Mouse (Mus musculus) CD8-positive naive resting alpha-beta T cell, adult 2 months (primary cell): ENCODE measurements around the gene Dexi.

ENCODE experiments used
- DNase-seq, 2 experiments: peaks; one replicate each; pipeline ENCODE4 v3.0.0; 2022; ENCODE audit warnings: low read depth in 2 of 2, low spot score in 2 of 2

The Dexi gene

DNA sequence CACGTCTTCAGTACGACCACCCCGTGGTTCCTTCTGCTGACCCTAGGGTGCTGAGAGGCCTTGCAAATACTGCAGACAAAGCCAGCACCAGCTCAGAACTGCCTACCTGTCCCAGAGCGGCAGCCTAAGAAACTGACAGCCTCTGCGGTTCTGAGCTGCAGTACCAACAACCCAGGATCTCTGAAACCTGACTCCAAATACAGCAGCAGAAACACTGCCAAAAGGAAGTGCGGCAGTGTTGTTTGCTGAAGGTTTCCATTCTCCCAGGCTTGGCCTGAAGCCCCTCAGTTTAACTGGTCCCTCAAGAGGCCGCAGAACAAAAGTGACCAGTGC, 1.3 kb downstream of the Dexi start:
- peak in 1 of 2 experiments; percentile 6 for DNase-seq

- DNase-seq: no peak
Observed at GRCm38 (mm10) chr16:10540763-10541597, 1.9 kb downstream of the Dexi start.

- no peak for DNase-seq
Observed at GRCm38 (mm10) chr16:10536961-10537360, 5.9 kb downstream of the Dexi start.

DNA sequence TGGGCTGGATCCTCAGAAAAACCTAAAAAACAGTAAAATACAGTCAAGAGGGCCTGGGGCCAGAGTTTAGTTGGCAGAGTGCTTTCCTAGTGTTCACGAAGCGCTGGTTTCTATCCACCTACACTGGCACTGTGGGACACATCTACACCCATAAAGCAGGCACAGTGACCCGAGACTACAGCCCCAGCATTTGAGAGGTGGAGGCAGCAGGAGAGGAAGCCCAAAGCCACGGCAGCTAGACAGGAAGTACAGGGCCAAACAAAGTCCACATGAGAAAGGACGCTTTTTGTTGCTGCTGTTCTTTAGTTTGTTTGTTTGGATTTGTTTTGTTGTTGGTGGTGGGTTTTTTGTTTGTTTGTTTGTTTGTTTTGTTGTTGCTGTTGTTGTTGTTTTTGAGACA, 6.5 kb downstream of the Dexi start:
- DNase-seq: no peak

GRCm38 (mm10) chr16:10534567-10534966, 8.3 kb downstream of the Dexi start:
- no peak for DNase-seq

DNA sequence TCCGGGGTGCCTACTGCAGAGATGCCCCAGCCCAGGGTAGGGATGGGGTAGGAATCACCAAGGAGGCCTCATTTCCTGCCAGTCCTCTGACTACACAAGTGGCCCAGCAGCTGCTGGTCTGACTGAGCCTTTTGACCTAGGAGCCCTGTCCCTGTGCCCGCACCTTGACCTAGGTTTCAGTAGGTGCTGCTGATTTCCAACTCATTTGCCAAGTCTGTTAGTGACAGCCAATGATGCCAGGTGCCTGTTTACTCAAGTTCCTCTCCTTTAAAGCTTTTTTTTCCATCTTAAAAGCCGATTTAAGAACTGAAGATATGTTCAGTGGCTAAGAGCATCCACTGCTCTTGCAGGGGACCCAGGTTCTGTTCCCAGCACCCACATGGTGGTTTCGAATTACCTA, 9.1 kb downstream of the Dexi start:
- no peak for DNase-seq

DNA sequence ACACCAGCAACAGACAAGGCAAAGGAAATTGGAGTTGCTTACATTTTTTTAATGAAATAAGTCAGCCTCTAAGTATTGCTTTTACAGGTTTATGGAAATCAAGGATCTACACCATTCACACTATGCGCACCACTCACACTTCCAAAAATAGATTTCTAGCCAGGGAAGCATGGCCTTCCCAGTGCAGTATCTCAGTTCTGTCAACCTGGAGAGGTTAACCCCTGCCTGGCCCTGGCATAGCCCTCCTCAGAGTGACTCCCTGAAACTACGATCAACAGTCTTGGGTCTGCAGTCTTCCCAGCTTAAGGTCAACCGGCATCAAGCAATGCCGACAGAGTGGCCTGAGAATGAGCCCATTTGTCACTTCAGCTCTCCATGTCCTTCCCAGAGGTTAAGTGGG, 12.7 kb downstream of the Dexi start:
- DNase-seq: no peak

GRCm38 (mm10) chr16:10528382-10528781, 14.5 kb downstream of the Dexi start:
- DNase-seq: no peak

- DNase-seq: no peak
Observed at GRCm38 (mm10) chr16:10527046-10527644, 15.7 kb downstream of the Dexi start.

GRCm38 (mm10) chr16:10525610-10525980, 17.3 kb downstream of the Dexi start:
- no peak for DNase-seq

DNA sequence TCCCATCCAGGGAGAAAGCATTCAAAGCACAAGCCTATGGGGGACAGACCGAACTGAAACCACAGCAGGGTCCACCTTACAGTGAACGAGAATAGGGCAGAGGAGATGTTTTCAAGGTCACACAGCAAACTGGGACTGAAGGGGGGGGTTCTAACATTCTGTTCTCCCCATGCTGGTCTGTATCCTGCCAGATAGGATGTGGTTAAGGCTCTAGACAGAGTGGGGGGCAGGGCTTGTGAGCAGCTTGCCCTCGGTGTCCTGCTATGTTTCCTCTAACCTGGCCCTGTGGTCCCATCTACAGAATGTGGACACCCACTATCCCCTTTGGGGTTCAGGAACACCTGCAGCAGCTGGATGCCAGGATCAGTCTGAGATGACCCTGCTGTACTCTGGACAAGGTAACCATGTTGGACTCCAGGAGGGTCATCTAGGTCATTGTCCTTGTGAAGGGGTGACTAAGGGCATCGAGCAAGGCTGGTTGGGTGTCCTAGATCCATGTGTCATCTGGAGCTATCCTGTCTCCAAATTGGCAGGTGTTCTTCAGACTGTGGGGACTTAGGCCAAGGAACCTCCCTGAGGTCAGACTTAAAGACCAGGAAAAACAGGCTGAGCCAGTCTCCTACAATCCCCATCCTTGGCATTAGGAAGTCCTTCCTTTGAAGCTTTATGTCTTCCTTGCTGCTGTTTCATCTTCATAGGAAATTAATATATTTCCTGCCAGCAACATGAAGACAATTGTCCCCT, 17.8 kb downstream of the Dexi start:
- no peak for DNase-seq

GRCm38 (mm10) chr16:10523650-10524049, 19.2 kb downstream of the Dexi start:
- no peak for DNase-seq

DNA sequence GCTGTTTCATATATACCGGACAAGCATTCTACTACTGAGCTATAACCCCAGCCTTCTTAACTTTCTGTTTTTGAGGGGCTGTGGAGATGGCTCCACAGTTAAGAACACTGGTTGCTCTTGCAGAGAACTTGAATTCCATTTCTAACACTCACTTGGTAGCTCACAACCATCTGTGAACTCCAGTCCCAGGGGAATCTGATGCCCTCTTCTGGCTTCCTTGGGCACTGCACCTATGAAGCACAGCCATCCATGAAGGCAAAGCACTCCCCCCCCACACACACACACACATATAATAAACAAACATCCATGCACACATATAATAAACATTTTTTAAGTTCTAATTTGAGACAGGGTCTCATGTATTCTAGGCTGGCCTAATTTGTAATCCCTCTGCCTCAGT, 20.0 kb downstream of the Dexi start:
- peak; percentile 47 to 65 for DNase-seq

DNA sequence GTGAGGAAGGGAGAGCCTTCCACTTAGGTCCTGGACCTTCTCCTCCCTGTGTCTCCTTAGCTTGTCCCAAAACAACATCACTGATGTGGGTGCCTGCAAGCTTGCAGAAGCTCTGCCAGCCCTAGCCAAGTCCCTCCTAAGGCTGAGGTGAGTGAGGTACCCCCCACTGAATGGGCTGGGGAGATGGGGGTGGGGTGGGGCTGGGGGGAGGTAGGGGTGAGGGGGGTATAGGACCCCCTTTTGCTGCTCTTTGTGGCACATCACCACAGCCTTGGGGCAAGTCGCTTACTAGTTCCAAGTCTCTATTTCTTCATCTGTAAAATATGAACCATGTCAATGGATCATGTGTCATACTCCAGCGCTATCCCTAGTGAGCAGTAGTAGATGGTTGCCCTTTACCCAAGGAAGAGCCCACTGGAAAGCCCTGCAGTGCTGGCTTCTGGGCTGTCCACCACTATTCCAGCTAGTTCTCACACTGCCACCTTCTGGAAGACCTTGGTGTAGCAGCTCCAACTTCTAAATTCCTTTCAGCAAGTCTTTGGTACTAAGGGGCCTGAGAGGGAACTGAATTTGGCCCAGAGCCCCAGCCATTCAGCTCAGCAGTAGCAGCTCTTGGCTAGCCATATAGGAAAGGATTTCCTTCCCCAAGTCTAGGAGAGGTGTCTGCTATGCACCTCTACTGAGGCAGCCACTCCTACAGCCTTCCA, 21.8 kb downstream of the Dexi start:
- DNase-seq: peak; percentile 42 to 52

DNA sequence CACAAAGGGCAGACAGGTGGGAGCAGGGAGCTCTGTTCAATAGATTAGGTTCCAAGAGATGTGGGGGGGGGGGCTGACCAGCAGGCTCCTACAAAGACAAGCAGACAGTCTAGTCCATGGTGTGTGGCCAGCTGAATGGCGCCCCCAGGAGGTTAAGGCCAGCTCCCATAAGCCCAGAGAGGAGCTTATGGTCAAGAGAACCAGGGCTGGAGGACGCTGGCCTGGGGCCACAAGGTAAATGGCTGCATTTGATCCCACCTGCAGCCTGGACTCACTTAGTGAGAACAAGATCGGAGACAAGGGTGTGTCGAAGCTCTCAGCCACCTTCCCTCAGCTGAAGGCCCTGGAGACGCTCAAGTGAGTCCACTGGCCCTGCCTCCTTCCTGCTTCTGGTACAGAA, 24.8 kb downstream of the Dexi start:
- no peak for DNase-seq

GRCm38 (mm10) chr16:10515953-10516572, 26.8 kb downstream of the Dexi start:
- no peak for DNase-seq

GRCm38 (mm10) chr16:10511134-10511520, 31.7 kb downstream of the Dexi start:
- DNase-seq: no peak

- no peak for DNase-seq
Observed at GRCm38 (mm10) chr16:10510477-10511133, 32.2 kb downstream of the Dexi start.

GRCm38 (mm10) chr16:10508691-10509090, 34.2 kb downstream of the Dexi start:
- no peak for DNase-seq

- DNase-seq: no peak
Observed at GRCm38 (mm10) chr16:10507445-10507844, 35.4 kb downstream of the Dexi start.

DNA sequence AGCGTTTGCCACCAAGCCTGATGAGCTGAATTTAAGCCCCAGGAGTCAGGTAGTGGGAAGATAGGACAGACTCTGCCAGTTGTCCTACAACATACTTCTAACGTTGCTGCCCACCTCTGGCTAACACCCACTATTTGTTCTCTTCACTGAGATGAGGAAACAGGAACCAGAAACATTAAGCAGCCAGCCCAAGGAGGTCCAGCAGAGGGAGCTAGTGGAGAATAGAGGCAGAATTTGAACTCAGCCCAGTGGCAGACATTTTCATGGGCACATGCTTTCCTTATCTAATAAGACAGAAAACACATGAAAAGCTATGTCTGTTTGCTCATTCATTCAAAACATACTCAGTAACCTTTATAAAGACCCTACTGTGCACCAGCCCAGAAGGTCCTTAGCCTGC, 39.8 kb downstream of the Dexi start:
- no peak for DNase-seq
